Mouse (Mus musculus) urinary bladder, postnatal 14 days (tissue): Measurements from ENCODE around the gene Hoxd1.

ENCODE experiments used
- DNase-seq: peaks from one replicate; pipeline ENCODE4 v3.0.0; 2021; ENCODE audit warnings: low spot score

Gene Hoxd1

DNA sequence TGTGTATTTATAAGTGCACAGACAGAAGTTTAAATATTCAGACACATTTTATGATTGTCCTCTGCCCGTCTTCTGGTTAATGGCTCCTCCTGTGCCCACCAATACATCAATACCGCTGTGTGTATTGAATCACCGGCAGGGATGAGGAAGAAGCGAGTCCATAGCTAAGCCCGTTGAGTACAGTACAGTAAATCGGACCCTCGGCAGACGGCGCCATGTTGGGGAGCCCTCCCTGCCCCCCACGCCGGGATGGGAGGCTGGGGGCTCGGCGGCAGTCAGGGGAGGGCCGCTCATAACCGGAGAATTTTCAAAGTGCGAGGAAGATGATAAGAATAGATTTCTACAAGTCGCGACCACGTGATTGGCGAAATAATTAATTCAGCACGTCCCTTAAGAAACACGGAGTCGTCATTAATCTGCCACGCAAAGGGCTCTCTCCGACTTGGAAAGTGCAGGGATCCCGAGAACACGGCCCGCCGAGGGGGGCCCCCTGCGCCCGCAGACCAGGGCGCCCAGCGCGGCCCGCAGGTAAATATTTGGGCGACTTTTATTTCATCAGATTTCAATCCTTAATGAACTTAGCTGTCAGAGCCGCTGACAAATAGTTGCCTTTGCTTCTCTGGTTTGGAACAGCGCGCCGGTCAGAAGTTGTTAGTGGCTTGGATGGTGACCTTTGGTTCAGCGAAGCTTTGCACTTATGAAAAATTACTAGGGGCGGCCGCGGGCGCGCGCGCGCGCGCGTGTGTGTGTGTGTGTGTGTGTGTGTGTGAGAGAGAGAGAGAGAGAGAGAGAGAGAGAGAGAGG lies 30.1 kb upstream of the Hoxd1 start:
- no peak for DNase-seq

DNA sequence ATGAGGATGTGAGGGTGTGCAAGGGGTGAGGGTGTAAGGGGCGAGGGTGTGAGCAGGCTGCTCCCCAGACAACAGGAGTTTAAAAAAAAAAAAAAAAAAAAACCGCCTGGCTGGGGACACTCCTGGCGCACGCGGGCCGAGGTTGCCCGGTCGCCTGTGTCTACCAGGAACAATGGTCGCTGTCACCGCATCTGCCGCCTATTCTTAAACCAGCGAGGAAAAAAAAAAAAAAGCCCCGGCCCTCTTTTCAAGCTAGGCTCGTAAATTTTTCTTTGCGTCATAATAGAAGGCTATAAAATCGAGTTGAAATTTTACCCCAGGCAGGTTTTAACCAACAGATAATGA lies 29.5 kb upstream of the Hoxd1 start:
- no peak for DNase-seq

DNA sequence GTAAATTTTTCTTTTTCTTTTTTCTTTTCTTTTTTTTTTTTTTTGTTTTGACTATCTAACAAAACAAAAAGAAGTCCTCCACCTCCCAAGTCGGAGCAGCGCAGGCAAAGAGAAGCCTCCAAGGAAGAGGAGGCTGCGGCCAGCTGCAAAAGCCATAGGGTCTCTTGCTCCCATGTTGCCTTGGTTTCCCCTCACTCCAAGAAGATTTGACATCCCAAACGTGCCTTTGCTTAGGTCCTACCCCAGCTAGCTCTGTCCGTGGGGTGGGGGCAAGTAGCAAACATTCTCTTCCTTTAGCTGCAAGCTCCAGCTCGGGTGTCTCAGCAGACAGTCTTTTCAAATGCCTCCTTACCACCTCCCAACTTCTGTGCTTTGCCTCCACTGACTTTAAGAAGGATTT lies 29.0 kb upstream of the Hoxd1 start:
- DNase-seq: no peak

DNA sequence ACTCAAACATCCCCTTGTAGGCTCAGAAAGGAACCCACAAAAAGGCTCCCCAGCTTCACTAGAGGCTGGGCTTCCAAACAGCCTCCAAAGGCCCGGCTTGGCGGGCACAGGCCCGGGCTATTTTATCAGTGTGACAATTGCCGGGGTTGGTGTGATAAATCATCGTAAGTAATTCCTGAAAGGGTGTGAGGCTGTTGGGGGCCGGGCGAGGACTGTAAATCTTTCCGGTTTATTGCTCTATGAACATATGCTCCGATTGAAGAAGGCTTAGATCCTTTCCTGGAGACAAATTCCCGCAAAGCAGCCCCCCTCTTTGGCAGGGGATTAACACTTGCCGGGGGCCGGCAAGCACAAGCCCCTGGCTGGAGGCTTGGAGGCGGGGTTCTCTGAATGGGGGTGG lies 28.3 kb upstream of the Hoxd1 start:
- DNase-seq: no peak

DNA sequence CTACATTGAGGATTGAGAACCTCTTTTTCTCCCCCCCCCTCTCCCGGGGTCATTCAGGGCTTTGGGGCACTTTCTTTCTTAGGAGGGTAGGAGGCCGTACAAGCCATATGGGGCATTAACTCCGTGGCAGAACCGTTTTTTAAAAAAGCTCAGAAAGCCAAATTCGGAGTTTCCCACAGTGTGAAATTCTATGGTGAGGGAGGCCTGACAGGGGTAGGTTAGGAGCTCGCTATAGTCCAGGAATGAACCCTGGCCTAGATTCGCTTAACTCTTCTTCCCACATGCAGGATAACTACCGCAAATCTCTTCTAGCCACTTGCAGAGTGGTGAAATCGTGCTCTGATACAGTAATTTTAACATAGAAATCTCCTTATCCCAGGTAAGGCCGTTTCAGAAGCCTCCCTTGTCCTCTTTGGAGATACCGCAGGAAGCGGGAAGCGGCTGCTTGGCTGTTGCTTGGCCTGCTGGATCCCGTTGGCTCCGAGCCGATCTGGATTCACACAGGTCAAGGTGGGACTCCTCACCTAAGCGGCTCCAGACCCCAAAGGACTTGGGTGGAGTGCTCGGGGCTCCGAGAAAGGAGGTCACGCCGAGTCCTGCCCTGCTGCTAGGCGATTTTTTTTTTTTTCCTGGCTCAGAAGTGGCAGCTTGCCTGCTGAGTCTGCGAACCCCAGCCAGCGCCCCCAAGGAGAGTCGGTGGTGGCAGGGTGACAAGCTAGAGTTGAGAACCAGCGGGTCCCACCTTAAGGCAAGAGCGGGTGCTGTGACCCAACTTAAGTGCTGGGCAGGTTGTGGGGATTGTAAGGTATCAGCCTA lies 27.6 kb upstream of the Hoxd1 start:
- DNase-seq: no peak

DNA sequence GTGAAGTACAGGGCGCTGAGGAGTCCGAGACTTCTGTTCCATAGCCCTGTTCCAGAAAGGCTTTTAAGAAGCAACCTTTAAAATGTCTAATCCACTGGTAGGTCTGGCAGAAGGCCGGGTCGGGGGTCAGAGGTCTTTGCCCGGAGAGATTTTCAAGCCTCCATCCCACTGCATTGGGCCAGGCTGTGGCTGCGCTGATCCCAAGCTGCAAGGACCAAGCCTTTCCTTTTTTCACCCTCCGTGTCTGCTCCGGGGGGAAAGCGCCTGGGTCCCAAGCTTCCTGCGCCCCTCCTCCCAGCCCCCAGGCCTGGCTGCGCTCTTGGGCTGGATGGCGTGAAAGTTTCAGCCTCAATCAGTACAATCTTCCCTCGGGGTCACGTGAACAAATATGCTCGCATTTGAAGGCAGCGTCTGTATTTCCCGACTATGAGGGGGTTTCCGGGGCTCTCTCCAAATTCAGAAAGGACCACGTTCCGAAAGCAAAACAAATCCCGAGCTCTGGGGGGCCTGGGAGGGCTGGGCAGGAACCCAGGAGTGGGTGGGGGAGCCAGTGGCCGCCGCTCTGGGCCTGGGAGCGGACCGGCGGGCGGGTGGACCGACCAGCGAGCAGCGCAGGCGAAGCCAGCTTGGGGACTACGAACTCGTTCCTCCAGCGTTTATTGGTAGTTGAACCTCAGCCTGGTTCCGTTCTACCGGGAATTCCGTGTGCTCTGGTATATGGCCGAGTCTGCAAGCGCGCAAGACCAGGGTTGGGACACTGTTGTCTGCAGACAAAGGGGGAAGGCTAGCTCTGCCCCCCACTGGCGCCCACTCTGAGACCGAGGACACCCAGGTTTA lies 26.7 kb upstream of the Hoxd1 start:
- no peak for DNase-seq

DNA sequence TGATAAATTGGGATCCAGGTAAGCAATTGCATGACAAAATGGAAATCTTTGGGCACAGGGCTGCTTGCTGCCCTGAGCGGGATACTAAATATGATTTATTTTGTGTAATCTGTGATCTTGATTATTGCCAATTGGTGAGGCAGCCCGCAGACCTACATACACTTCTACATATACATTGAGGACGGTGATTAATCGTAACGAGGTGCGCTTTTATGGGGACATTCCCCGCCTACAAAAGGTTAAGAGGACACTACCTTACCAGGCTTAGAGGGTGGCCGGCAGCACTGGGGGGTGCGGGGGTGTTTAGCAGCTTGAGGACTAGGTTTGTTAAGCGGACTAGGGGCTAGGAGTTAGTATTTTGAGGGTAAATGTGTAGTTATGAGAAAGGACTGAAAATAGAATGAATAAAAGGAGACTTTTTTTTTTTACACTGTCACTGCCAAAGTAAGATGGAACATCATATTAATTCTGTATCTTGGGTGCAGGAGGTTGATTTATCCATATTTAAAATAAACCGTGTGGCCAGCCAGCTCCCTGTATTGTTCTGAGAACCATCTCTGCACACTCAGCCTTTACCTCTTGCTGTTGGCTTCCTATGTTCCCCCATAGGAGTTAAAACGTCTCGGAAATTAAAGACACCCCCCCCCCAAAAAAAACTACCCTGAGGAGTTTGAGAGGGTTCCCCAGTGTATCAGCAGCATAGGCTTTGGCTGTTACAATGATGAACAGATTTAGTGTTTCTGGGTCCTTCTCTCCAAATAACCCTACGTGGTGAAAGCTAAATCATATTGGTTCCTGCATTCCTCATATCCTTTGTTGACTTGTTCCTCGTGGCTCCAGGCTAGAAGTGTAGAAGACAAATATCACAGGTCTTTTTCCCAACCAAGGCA lies 25.8 kb upstream of the Hoxd1 start:
- no peak for DNase-seq

DNA sequence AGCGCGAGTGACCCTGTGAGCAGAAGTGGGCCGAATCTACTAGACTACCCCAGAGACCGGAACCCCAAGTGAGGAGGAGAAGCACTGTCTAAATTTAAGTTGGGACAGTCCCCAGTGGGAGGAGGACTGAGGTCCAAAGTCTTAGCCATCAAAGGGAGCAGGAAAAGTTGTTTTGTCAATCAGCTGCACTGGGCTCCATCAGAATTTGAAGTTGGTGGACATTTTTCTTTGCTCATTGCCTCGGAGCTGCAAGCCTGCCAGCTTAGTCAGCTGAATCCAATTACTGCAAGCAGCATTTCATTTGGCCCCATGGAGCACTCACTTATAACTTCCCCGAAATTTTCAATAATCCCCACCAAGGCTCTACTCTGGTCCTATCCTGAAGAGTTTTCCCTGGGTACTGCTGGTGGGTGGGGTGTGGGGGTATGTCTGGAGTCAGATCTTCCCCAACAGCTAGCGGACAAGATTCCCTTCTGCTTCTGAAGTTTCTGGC lies 25.2 kb upstream of the Hoxd1 start:
- no peak for DNase-seq

DNA sequence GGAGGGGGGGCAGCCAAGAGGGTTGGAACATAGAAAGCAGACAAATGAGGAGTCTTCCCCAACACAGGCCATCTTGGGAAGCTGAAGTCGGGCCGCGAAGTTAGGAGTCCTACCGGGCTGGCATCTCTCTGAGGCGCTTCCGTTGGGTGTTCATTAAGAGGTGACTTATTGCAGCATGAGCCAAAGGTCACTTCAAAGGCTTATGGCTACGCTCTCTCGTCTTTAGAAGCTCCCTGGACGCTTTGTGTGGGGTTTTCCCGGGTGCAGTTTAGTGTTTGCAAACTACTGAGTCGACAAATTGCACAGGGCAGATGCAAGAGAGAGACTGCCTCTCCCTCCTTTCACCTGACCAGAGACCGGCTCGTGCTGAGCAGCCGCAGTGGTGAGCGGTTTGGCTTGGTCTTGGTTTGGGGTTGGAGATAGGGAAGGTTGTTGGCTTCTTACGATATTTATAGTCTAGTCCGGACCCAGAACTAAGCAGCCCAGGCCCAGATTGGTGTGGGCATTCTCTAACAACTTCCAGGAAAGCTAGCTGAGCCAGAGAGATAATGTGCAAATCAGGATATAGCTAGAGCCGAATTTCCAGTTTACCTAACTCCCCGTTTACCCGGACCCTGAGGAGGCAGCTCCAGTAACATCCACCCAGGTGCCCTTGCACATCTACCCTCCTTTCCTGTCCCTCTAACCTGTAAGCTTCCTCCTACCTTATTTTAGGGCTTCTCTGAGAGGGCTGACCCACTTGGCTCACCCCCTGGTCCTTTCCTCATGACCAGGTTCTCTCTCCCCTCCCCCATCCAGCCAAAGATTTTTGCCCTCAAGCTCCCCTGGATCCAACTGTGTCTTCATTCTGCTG lies 23.9 kb upstream of the Hoxd1 start:
- DNase-seq: no peak

DNA sequence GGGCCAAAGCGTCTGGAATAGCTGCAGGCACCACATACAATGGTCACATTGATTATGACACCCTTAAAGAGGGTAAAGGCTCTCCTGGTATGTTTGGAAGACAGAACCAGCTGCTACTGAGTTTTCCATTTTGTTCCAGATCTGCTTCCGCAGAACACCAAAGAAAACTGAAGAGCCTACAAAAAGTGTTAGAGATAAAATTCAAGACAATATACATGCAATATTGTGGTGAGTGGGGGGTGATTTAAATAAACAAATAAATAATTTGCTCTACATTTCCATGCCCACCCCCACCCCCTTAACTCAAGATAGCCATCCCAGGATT lies 23.3 kb upstream of the Hoxd1 start:
- no peak for DNase-seq

DNA sequence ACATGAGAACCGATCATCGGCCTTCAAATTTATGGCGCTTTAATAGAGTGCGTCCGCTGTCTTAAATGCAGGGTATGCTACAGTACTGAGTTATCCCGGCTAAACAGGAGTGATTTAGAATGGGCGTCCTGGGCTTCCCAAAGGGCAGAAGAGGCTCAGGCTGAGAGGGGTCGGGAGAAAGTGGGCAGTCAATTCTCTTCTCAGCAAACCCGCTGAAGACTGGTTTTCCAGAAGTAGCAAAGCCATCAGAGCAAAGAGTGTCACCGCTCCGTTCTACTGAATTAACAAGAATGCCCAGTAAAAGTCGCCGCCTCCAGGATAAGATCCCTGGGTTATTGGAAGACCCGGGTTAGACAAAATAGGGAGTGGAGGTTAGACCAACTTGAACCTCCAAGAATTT lies 22.9 kb upstream of the Hoxd1 start:
- DNase-seq: no peak

DNA sequence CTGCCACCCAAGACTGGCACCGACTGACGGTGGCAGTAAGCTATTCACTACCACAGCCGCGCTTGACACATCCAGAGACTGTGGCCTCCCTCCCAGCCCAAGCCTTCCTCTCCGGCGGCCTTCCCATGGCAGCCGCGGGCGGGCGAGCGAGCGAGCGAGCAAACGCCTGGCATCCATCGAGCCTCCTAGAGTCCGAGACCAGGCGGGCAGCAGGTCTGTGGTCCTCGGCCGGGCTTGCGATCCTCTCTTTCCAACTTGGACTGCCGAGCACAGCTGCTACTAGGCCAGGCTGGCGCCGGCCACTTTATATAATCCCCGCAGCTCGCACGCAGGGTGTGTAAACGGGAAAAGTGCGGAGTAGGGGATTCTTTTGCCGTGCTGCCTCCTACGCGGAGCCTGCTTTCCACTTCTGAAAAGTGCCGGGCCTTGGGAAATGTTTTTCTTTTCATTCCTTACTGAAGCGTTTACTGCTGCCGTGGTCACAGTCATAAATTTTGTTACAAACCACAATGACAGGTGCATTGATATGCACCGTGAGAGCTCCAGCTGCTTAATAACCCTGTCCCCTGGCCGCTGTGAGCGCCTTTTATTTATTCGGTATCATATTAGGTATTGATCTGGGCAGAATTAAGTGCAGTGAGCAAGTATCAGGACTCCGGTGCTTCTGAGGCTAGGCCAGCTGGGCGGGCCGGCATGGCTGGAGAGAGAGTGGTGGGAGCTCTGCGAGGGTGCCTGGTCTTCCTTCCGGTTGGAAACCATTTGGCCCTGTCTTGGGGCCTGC lies 22.3 kb upstream of the Hoxd1 start:
- DNase-seq: no peak

DNA sequence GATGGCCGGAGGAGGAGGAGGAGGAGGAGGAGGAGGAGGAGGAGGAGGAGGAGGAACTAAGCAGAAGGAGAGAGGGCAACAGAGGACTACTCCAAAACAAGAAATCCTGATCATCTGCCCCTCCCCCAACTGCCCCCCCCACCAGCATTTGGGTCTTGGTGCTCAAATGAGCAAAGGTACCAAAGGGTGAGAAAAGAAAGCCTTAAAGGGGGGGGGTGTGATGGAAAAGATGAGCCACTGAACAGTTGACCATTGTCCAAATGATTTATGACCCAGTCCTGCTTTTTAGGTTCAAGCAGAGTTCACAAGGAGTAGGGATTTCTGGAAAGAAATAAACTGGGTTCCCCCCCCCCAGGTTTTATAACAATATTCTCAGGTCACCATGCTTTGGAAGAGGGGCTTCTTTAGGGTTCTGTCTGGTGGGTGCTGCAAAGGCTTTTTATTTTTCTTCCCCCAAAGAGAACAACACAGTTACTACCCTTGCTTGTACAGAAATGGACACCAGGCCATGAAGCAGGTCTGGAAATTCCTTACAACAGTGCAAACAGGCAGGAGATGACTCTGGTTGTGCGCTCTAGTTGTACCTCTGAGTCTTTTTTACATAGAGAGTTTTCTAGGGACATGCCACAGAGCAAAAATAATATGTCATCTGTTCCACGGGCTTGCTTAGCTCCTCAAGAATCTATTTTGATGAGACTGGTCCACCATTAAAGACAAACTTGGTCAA lies 21.4 kb upstream of the Hoxd1 start:
- DNase-seq: no peak

DNA sequence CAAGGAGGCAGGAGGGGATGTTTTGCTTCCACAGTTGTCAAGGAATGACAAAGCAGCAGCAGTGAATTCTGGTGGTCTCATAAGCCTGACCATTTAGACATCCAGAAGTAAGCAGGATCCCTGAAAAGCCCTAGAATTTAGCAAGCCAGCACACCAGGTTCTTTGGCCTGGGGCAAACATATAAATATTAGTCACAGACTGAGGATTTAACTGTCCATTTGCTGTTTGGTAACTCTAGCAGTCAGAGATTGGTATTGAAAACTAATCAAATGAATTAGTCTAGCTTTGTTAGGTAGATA lies 20.9 kb upstream of the Hoxd1 start:
- DNase-seq: no peak

DNA sequence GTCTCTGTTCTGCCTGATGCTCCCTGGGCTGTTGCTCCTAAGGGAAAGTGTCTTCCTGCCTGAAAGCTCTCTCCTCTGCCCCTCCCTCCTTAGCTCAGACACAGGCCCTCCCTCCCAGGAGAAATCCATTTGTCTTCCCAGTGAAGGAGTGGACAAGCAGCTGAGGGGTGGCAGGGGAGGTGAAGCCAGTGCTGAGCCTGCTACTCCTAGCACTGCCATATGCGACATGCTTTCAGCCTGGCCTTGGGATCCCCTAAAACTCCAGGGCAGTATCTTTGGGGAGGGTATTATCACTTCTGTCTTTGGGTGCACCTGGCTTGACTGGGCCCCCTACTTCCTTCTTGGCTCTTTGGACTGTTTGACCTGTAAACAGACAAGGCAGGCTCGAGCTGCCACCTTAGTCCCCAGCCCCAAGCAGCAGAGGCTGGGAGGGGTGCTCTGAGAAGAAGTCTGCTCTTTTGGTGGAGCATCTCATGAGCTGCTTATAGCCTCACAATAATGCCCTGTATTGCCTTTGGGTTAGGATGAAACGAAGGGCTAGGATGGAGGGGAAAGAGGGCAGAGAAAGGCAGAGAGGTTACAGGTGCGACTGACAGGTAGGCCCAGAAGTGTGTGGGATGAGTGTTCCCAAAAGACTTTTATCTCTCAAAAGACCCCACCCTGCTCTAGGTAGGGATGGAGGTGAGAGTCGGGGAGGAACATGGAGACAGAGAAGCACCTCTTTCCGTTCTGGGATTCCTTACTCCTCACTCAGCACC lies 17.1 kb upstream of the Hoxd1 start:
- no peak for DNase-seq

DNA sequence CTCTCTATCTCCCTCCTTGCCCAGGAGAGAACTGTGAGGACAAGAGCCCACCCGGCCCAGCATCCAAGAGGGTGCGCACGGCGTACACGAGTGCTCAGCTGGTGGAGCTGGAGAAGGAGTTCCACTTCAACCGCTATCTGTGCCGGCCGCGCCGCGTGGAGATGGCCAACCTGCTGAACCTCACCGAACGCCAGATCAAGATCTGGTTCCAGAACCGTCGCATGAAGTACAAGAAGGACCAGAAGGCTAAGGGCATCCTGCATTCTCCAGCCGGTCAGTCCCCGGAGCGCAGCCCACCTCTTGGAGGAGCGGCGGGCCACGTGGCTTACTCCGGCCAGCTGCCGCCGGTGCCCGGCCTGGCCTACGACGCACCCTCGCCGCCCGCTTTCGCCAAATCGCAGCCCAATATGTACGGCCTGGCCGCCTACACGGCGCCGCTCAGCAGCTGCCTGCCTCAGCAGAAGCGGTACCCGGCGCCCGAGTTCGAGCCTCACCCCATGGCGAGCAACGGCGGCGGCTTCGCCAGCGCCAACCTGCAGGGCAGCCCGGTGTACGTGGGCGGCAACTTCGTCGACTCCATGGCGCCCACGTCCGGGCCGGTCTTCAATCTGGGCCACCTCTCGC lies 16.4 kb upstream of the Hoxd1 start:
- no peak for DNase-seq

DNA sequence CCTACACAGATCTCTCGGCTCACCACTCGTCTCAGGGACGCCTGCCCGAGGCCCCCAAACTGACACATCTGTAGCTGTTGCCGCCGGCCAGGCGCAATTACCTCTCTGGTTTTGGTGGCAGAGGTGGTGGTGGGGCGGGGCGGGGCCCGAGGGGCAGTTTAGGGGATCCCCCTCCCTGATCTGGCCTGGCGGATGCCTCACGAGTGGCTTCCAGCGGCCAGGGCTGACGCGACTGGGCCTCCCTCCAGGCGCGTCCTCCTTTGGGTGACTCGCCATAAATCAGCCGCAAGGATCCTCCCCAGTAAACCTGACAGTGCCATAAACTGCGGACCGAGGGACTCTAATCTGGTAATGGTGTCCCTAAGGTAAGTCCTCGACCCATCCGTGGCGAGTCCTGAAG lies 15.8 kb upstream of the Hoxd1 start:
- no peak for DNase-seq

DNA sequence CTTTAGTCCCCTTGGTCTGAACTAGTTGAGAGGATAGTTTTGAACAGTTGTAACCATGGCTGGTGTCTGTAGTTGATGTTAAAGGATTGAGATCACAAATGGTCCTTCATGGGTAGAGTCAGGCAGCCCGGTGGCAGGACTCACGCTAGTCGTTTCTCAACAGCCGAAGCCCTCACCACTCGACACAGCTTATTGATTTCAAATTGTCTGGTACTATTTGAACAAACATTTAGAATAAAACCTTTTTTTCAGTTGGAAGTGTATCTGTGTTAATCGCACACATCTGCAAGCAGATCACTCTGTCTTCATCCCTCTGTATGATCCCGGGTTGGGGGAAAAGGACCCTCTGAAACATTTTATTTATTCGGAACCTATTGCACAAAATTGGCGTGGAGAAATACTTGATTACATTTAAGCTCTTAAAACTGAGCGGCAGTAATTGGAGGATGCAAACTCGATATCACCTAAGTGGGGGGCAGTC lies 15.1 kb upstream of the Hoxd1 start:
- no peak for DNase-seq
